Mouse (Mus musculus): ENCODE results near the gene Pex1.

DNA sequence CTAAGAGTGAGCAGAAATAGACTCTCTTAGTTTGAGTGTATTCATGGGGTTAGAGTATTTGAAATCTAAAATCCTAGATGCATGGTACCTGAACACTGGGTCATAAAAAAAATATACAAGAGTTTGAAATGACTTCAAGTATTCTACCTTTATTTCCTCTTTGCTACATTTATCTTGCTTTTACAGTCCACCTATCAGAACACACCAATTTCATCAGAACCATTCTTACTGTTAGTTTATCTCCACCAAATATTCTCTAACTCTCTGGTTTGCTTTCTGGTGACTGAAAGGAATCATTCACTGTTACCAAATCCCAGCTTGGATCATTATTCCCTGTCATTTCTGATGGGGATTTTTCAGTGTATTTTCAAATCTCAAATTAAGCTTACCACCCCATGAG, 1.3 kb downstream of the Pex1 start:
- TF ChIP-seq CTCF (IDR thresholded peaks at IDR 0.05; ENCODE audit: low read depth, low read length) (no peak), EP300 (IDR thresholded peaks at IDR 0.05; ENCODE audit: insufficient read depth, low read depth, low read length) (no peak), POLR2A (IDR thresholded peaks at IDR 0.05; ENCODE audit: insufficient read depth, low read length) (no peak)
